Mouse (Mus musculus) cerebral cortex, adult 2 months (tissue): ENCODE data around the gene Gmfb.

ENCODE experiments used
- WGBS: fragments of 180-500 bp; shearing (Covaris S2); methylation state at CpG from one replicate; pipeline ENCODE4 v1.1.7; 2018; 5-methylcytosine and 5-hydroxymethylcytosine counted together

The Gmfb gene

DNA sequence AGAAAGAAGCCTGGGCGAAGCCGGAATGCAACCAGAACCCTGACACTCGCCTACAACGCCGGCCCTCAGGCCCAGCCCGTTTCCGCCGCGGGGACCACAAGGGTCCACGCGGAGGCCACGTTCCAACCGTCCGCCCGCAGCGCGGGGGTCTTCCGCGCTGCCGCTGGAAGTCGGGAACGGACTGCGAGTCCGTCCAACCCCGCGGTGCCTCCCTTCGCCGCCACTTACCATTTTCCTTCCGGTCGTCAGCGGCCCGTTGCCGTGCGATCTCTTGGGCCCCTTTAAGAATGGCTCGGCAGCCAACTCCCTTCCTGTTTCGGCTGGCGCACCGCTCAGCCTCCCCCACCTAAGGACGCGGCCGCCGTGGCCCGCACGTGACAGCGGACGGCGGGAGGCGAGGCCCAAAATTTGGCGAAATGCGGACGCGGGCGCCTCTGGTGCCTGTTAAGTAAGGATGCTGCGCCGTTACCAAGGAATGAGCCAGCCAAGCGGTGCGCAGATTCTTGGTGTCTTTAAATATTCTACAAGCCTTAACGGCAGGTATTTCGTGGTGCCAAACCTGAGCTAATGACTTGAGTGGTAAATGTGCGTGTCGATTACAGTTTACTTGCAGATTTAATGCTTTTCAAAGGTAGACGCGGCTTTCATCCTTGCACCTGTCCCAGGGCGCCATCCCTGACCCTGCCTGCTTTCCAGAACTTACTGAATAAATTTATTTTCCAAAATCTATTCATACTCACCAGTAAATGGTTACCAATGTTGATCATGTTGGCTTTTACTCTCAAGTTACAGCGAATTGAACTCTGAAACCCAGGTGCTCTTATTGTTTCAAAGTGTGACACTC lies at the start of gene Gmfb:
TSS of gene Gmfb (minus strand) at position 370 of the 844 bp plus-strand sequence.
- under 1% methylated on average over 65 of the region's 65 CpGs for whole genome bisulfite sequencing

DNA sequence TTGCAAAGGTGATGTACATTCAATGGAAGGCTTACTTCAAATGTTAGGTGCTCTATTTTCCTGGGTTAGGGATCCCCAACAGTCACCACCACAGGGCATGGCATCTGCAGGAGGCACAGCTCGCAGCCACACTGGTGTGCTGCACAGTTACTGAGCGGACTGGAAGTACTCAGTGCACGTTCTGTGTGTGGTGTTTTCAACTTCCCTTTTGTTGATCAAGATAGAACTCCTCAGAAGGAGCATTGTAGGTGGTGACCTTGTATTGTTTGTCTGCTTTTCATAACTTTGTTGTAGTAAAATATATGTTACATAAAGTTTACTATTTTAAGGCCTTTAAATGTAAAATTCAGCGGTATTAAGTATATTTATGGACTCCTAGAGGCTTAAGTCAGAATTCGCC lies 40.9 kb upstream of the Gmfb start:
- 93% methylated on average over 5 of the region's 5 CpGs for WGBS

DNA sequence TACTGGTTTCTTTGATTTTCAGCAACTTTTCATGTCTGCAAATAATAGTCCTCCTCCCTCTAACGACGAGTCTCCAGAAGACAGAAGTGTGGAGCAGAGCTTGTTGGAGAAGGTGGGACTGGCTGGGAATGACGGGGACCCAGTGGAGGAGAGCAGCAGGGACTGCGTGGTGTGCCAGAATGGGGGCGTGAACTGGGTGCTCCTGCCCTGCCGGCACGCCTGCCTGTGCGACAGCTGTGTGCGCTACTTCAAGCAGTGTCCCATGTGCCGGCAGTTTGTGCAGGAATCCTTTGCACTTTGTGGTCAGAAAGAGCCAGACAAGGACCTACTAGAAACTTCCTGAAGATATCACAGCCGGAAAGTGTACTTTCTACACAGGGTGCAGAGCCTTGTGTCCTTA lies 31.6 kb upstream of the Gmfb start:
- WGBS, result 73% methylated on average over 11 of the region's 11 CpGs

DNA sequence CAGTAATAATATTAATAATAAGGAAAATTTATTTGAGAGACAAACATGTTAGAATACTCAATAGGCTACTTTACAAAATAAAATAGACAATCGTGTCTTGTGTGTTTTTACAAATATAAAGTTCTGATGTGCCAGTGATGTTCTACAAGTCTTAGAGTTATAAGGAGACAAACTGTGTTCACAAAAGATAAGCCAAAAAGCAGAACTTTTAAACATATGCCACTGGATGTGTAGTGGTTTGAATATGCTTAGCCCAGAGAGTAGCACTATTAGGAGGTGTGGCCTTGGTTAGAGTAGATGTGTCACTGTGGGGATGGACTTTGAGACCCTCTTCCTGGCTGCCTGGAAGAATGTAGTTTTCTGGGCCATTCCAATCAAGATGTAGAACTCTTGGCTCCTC lies 27.7 kb upstream of the Gmfb start:
- WGBS, result 100% methylated on average over 1 of the region's 1 CpGs

DNA sequence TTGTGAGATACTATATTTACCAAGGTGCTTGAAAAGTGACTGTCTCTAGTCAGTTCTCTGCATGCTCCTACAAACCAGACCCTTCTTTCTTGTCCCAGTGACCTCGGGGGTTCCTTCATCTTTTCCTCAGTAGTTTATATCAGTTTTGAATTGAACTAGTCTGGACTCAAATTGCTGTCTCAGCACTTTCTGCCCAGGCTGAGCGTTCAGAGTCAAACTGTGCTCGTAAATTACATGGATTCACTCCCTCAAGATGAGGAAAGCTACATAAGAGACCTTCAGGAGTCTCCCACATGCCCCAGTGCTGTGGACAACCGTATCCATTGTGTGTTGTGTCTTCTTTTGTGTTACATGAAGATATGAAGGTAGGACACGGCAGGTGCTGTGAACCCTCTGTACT lies 26.7 kb upstream of the Gmfb start:
- WGBS, result 90% methylated on average over 5 of the region's 5 CpGs

DNA sequence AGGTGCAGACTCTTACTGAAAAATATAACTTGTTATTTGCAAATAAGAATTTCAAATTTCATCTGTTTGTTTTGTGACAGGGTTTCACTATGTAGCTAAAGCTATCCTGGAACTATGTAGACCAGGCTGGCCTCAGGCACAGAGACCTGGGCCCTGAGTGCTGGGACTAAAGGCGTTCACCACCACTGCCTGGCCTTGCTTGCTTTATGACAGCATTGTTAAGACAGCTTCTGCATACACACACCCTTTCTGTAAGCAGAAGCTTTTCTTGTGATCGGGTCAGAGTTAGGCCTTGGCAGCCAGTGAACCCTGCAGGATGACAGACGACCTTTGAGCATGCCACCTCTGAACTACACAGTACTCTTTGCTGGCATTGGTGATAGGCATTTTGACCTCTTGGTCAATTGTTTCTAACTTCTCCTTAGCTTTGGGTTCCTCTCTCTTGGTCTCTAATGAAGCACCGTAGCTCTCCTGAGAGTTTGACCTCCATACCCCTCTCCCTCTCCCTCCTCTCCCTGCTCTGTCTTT lies 26.1 kb upstream of the Gmfb start:
- 96% methylated on average over 4 of the region's 4 CpGs for WGBS

DNA sequence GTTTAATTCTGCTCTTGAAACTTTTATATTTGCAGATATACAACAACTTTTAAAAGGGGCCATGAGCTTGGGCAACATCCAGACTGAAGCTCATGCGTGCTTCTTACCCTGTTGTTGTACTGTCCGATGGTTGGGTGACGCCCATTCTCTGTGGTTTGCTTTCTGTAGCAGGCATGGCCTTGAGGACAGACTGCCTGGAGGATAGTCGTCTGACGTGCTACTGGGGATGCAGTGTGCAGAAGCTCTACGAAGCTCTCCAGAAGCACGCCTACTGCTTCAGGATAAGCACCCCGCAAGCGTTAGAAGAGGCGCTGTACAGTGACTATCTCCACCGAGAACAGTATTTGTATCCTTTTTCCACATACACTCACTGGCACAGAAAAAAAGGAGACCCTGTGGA lies 23.7 kb upstream of the Gmfb start:
- 92% methylated on average over 11 of the region's 11 CpGs for WGBS

DNA sequence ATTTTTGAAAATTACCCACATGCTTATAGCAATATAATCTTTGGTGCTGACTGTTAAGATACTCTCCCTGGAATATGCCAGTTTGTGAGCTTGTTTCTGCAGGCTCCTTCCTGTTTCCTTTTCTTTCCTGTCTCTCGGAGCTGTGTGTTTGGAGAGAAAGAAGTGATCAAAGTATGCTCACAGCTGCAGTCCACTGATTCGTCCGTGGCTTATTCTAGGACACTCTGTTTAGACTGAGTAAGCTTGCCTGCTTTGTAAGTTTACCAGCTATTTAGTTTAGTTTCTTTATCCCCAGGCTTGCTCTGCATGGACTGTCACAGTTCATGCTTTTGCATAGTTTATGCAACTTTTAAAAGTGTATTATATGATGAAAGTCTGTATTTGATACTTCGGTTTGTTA lies 17.3 kb upstream of the Gmfb start:
- WGBS, result 62% methylated on average over 4 of the region's 4 CpGs

DNA sequence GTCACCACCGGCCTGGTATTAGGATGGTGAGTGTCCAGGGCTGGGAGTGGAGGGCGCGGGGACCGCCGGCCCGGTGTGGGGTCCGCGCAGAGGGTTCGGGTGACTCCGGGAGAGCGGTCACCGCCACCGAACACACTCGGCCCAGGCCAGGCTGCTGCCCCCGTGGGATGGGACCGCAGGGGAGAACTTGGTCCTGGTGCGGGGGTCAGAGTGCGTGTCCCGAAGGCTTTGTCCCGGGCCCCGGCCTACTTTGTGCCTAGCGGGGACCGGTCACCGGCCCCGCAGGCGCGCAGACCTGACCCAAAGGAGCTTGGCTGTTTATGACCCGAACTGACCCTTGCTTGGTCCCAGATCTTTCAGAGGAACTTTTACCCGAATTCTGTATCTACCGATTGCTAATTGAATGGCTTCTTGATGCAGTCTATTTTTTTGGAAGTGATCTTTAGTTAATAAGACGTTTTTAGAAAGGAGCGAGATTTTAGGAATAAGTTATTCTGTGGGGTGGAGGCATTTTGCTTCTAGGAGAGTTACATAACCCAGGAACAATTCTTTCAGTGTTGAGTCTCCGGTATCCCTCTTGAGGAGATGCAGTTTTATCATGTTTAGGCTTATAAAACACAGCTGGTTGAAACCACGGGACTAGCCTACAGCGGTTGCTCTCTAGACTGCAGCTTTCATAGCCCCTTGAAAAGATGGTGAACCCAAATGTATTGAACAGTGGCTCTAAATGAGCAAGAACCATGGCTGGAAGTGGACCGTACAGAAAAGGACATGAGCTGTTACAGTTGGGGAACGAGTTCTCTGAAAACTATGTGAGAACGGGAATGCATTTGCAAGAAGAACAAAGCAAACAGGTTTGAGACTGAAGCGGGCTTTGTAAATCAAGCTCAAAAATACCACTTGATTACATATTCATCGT lies 10.6 kb upstream of the Gmfb start:
- 5% methylated on average over 40 of the region's 40 CpGs for WGBS

DNA sequence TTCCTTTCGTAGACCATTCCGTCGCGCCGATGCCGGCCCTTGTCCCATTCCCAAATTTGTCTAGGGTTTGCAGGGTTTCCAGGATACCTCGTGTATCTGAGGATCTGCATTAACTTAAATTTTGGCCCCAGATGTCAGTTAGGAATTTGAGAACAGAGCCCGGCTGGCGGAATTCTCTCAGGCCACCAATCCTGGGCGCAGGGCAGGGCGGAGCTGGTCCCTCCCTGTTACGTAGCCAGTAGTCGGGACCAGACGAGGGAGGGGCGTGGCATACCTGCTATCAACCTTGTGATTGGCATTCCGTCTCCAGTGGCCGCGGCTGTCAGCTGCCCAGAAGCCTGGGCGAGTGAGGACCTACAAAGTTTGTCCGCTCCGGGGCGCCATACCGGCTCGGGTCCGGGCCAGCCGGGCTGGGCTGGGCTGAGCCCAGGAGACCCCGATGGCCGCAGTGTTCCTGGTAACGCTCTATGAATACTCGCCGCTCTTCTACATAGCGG lies 9.8 kb upstream of the Gmfb start, which contains the start of gene Cgrrf1:
TSS of gene Cgrrf1 (plus strand) at position 289 of the 497 bp plus-strand sequence.
- WGBS, result under 1% methylated on average over 32 of the region's 32 CpGs

DNA sequence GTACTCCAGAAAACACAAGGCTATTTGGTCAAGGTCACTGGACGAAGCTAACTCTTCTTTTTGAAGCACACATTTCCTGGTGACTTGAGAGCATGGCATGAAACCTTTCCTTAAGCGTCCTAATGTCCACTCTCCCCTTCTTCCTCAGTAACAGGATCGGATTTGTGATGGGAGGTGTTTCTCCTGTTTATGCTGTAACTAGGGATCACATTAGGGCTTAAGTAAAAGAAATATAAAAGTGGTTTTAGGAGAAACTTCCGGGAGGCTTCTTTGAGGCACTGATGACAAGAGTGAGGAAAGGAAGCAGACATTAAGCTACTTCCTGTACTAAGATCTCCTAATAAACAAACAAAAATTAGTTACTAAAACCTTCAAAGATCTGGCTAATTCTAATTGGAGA lies 9.3 kb upstream of the Gmfb start:
- 28% methylated on average over 4 of the region's 4 CpGs for WGBS

DNA sequence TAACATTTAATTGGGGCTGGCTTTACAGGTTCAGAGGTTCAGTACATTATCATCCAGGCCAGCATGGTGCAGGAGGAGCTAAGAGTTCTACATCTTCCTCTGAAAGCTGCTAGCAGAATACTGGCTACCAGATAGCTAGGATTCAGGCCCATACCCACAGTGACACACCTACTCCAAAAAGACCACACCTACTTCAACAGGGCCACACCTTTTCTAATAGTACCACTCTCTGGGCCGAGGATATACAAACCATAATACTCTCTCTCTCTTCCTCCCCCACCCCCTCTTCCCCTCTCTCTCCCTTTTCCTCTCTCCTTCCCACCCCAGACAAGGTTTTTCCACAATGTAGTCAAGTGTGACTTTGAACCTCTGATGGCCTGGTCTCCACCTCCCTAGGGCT lies 5.4 kb upstream of the Gmfb start:
- WGBS, result 71% methylated on average over 1 of the region's 1 CpGs

DNA sequence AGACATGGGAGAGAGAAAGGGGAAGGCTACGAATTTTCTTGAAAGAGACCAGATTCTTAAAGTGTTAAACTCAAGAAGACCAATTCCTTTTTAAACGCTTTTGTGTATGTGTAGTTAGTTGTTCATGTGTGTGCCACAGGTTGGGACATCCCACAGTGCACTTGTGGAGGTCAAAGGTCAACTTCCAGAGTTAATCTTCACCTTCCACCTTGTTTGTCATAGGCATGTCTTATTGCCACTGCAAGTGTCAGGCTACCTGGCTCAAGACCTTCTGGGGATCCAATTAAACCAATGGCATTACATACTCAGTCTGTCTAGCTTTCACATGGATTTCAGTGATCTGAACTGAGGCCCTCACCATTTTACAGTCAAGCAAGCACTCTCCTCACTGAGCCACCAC lies 2.0 kb upstream of the Gmfb start:
- 83% methylated on average over 2 of the region's 2 CpGs for WGBS

DNA sequence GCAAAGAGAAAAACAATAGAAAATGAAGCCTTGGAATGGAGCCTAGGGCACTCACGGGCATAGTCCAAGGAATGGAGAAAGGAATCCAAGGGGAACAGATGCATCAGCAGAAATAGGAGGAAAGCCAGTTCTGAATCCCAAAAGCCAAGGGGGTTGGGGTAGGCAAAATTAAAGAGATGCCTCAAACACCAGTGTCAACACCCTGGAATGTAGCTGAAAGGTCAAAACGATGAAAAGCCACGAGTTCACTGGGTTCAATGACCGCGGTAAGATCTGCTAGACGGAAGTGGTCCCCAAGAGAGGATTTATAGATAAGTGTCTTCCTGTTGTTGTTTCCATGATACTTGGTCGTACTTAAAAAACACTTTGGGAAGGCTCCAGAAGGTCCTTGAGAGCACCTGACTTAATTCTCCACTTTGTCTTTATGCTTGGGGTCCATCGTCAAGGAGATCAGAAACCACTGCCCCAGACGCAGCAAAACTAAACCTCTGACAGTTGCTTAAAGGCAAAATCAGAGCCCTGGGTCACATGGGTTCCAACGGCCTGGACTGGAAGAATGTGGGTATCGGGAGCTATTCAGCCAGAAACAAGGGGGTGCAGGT lies 670 bp downstream of the Gmfb start:
- under 1% methylated on average over 11 of the region's 11 CpGs for WGBS

DNA sequence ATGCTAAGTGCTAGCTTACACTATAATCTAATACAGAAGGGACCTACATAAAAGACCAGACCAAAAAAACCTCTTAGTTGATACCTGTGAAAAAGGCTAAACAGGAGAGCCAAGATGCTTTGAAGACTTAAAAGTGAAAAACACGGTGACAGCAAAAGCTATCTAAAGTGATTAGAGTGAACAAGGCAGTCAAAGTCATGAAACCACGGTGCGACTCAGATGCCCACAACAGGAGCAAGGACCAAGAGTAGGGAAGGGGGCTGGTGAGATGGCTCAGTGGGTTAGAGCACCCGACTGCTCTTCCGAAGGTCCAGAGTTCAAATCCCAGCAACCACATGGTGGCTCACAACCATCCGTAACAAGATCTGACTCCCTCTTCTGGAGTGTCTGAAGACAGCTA lies 2.1 kb downstream of the Gmfb start:
- 97% methylated on average over 5 of the region's 6 CpGs for WGBS

DNA sequence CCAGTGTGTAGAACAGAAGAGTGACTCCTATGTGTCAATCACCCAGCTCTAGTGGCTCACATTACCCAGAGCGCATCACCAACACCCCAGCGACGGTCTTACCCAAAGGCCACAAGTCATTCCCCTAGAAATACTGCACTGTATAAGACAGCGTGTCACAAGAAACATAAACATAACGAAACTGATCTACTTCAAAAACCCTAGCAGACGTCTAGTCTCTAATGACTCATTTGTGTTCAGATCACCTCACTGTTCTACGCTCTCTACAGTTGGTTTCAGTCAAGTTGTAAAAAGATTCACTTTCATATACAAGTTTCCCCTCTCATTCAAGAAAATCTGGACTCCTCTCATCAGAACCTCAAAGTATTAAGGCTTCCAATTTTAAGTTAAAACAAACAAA lies 3.3 kb downstream of the Gmfb start:
- WGBS, result 87% methylated on average over 7 of the region's 7 CpGs

DNA sequence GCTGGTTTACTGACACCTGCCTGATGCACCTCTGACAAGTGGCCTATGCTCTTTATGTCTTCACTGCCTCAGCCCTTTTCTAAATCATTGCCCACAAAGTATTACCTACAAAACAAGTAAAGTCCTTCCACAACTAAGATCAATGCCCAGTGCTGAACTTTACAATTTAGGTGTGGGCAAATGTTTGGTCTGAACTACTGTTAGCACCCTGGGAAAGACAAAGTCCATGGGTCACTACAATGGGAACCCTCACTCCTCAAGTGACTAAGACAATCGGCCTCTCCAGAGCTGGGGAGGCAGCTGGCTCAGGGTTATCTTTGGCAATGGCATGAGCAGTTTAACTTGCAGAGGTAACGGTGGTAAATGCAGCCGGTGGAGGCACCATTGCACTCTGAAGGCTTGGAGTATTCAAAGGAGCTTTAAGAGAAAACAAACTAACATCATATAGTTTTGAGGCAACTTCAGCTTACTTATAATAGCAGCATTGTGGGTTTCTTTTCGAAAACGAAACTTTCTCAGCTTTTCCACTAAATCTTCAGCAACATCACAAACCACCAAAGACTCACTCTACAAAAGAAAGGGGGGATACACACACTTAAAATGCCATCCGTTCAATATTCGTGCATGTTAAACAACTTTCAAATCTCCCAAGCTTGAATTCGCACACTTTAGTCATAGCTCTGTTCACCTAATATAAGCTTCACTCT lies 5.0 kb downstream of the Gmfb start:
- WGBS, result 91% methylated on average over 8 of the region's 8 CpGs

DNA sequence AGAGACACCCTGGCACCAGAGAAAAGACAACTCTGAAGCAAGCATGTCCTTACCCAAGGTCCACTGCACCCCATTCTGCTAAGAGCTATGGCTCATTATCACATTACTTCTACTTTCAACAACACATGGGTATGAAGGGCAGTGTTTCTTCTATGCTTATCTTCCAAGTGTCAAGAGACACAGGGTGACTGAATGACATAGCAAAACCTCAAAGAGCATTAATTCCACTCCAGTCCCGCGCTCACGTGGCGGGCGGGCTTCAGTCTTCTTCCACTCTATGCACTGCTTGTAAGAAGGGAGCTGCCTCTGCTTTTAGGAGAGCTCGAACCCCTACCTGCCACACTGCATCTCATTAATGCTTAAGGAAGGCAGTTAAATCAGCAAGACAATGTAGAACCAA lies 6.4 kb downstream of the Gmfb start:
- WGBS, result 70% methylated on average over 6 of the region's 6 CpGs

DNA sequence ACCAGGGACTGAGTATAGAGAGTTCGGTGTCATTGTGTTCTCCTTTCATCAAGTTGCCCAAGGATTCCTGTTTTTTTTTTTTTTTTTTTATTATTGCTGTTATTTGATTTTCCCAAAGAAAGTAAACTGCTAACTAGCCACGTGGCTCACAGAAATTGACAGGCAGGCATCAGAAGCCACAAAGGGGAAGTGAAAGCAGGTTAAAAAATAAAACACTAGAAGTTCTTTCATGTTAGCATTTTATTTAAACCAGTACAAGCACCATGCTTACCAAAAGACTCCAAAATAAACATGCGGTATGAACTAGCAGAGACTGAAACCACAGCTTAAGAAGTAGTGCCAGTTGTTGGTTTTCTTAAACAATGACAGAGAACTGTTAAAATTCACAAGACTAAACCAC lies 14.1 kb downstream of the Gmfb start:
- 57% methylated on average over 3 of the region's 3 CpGs for WGBS

DNA sequence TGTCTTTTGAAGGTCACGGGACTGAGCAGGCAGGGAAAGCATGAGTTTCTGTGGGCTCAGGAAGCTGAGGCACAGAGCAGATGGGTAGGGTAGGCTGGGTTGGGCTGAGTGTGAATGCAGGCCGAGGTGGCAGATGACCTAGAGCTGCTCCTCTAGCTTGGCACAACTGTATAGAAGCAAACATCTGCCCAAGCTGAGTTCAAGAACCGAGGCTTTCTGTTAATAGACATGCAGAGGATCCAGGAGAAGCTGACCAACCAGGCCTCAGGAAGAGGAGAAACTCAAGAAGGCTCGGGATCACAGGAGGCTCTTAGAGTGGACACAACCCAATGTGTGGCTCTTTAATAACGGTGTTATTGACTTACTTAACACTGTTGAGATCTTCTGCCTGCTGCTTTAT lies 15.9 kb downstream of the Gmfb start:
- WGBS, result 83% methylated on average over 5 of the region's 5 CpGs

DNA sequence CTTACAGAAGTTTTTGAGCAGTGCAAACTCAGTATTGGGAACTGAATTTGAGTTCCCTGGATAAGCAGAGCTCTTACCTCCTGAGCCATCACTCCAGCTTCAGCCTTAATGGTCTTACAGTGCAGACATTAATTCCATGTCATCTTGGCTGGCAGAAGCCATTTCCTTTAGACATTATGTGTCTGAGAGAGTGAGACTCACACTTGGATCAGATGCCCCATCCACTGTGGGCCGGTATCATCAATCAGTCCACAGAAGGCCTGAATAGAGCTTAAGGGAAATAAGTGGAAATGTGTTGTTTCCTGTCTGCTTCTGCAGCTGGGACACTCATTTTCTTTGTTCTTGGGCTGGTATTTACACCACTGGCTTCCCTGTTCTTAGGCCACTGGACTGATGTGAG lies 18.3 kb downstream of the Gmfb start:
- WGBS, result 73% methylated on average over 1 of the region's 1 CpGs
